Mouse (Mus musculus) fibroblast of lung, adult 2 months (primary cell): ENCODE data around the gene Kcnj2.

Experiments used
- DNase-seq: peaks from one replicate; pipeline ENCODE4 v3.0.0-alpha.2; 2011; ENCODE audit warnings: low read depth

Gene Kcnj2

DNA sequence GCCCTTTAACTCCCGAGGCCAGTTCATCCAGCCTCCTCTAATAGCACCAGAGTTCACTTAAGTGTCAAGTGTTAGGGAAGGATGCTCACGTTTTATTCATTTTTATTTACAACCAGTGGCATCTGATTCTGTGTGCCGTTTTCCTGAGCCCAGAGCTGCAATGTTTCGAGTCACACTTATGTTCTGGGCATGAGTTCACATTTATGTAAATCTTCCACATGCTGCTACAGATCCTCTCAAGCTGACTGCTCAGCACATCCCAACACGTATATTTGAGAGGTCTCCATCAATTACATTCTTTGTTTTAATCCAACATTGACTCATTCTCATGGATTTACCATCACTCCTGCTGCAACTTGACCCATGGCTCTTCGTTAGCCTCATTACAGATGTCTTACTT lies 25.2 kb downstream of the Kcnj2 start:
- no peak for DNase-seq

DNA sequence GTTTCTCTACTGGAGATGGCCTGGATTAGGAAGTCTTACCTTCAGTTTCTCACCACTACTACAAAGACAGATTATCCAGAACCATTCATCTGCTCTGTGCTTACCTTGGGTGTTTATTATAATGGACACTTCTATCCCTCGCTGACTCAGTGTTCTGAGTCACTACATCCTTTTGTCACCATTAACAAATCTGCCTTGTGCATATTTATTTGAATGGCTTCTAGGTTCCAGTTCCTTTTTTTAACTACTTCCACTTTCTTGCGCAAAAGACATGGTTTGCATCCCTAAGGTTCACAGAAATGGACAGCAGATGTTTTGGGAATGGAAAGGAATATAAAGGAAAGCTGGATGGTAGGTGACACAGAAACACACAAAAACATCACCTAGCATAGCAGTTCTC lies 27.0 kb downstream of the Kcnj2 start:
- DNase-seq = no peak

DNA sequence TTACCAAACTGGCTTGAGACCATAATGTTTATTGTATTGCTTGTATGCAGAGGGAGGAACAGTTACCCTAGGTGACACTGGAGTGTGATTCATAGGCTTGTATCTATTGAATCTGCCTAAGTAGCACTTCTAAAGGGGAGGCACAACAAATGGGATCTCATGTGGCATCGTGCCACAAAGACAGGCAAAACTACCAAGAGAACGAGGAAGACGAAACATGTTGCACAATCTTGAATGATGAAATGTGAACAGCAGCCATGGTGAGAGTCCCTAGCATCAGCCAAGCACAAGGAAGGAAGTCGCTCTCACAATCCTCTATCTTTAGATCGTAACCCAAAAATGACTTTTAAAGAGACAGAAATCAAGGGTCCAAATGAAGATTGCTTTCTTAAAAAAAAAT lies 30.6 kb downstream of the Kcnj2 start:
- no peak for DNase-seq

DNA sequence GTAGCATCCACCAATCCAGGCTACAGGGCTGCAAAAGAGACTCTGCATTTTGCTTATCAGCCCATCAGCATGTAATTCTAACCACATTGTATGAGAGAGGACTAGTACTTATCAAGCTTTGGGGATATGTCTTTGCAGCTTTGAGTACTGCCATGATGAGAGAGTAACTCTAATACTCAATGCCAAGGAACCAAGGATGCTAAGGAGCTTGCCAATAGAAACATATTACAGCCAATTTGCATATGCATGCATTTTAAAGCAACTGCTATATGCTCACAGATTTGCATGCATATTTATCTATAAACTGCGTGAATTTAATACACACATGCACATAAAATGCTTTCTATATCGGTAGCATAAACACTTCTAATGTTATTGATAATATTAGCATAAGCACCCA lies 34.2 kb downstream of the Kcnj2 start:
- DNase-seq = no peak

DNA sequence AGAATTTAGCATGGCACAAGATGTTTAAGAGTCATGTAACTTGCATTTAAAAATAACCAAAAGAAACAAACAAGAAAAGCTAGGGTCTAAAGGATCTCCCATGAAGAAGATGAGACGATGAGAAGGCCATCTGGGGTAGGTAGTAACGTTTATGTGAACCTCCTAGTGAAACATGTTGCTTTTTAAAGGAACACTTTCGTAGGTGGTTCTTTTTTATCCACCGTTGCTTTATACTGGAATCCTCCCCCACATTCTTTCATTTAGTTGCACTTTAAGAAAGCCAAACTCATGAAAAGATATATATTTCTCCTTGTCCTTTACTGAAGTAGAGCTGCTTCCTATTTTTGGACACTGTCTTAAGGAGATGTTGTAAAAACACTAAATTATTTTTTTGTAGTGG lies 34.7 kb downstream of the Kcnj2 start:
- no peak for DNase-seq

DNA sequence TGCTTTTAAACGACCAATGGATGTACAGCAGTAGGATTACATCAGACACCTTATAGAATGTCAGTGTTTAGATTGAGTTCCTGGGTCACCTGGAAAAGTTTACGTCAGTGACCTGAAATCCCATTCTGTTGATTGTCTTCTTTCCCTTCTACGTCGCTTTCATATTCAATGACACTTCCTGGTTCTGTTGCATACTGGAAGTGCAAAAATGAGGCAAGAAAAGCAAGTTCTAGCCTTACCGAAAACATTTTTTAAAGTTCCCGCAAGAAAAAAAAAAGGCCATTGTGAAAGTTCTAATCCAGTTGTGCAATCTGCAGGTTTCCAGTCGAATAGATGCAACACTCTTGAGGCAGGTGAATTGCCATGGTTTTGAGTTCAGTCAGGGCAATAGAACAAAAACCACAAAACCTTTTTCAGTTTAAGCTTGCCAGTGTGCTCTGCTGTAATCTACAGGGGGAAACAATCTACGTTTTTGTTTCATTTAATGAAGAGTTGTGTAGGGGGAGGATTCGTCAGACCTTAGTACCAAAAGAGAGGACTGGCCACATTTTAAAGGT lies 35.7 kb downstream of the Kcnj2 start:
- no peak for DNase-seq

DNA sequence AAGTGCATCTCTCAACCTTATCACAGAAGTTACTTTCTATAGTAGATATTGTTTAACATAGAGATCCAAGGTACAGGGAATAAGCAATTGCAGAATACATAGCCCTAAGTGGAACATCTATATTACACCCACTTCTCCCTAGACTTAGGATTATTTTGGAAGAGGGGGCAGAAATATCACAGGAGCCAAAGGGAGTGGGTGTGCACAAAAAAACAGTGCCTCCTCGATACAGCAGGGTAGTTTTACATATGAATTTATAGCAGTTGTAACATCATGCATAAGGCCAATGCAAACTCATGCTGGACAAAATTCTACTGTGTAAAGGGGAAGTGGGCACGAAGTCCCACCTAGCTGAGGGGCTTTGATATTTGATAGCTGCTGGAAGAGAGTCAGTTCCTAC lies 38.5 kb downstream of the Kcnj2 start:
- DNase-seq = no peak

DNA sequence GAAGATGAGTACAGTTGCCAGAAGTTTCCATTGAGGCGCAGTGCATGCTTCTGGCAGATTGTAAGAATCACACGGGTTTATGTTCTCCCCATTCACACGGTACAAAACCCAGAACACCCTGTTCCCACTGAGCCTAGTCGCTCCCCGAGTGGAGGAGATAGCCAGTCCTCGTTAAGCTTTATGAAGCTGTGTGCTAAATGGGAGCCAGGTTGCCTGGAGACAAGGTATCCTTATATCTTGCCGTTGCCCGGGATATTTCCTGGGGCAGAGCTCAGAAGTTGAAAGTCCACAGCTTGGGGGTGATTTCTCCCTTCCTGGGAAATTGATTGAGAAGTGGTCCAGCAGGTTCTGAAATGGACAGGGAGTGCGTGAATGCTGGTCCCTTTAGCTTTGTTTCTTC lies 42.2 kb downstream of the Kcnj2 start:
- no peak for DNase-seq

DNA sequence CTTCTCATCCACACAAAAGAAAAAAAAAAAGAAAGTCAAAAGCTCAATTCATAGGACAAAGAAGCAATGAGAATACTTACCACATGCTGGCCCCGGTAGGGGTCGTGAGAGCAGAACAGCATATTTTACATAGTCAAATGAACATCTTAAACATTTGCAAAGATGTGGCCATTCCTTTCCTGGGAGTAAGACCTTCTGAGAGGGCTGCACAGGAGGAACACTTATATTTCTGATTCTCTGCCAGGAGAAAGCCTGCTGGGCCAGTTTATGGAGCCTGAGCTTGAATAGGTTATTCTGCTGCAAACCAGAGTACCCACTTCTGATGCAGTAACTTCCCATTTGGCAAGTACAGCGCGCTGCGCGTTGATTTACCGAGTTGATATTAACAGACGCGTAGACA lies 55.5 kb downstream of the Kcnj2 start:
- DNase-seq = no peak

DNA sequence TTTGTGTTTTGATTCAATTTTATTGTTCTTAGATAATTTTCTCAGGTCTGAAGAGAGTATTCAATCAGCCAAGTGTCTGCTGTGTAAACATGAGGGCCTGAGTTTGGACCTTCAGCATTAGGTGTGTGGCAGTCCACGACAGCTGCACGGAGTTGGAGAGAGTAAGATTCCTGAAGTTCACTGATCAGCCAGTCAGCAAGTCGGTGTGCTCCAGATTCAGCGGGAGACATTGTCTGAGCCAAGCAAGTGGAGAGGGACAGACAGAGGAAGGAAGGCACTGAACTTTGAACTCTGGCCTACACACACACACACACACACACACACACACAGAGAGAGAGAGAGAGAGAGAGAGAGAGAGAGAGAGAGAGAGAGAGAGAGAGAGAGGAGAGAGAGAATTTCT lies 57.4 kb downstream of the Kcnj2 start:
- DNase-seq = no peak

DNA sequence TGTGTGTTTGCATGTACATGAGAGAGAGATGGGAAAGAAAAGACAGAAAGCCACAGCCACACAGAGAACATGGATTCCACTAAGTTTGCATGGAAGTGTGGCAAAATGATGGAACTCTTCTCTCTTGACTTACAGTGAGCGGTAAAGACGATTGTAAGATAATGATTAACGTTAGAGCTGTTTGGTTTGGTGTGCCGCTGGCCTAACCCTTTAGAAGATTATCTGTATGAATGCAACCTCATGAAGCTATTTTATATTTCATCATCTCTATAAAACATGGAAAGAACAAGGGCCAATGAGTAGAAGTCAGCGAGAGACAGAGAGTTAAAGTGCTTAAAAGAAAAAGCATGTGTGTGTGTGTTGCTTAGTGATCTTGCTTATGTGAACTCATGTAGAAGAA lies 60.0 kb downstream of the Kcnj2 start:
- no peak for DNase-seq
